Mouse (Mus musculus): ENCODE measurements around the gene Adra1d. TPM values are rescaled to one million over a fixed set of nuclear protein-coding genes. Genes with fewer than 3 reads are reported as not detected.

The Adra1d gene
- polyA plus RNA-seq, 1 experiment from 2014 or later = 0.60 TPM

DNA sequence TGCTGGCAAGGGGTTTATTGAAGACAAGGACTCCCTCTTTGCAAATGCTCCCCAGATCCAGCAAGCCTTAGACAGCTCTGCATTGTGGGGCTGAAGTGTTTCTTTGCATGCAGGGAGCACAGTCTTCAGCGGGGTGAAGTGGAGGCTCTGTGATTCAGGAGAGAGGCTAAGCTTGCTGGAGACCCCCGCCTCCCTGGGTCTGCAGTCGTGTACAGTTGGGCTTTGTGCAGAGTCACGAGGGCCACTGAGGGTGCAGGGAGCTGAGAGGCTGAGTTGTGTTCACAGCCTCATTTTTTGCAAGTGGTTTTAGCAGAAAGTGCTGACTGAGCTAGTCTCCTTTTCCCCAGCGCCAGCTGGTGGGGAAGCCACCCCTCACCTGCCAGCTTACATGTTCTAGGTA, 60.2 kb downstream of the Adra1d start:
- DNase-seq (ENCODE audit: low spot score) = no peak
- Histone ChIP-seq H3K4me1 (peaks cover 48% of the 10 kb centered on the region), H3K4me3 (no peak overlapping the region), H3K9me3 (replicated peaks) (no peaks in the 10 kb centered on the region), H3K36me3 (no peaks in the 10 kb centered on the region), H3K27me3 (ENCODE audit: low read depth, poor library complexity, severe bottlenecking) (no peaks in the 10 kb centered on the region), H3K27ac (replicated peaks) (0 out of 2 replicates have a peak overlapping the region, but pooled peaks have one; percentile 25)
- WGBS = 64% methylated on average over 5 of the region's 5 CpGs

DNA sequence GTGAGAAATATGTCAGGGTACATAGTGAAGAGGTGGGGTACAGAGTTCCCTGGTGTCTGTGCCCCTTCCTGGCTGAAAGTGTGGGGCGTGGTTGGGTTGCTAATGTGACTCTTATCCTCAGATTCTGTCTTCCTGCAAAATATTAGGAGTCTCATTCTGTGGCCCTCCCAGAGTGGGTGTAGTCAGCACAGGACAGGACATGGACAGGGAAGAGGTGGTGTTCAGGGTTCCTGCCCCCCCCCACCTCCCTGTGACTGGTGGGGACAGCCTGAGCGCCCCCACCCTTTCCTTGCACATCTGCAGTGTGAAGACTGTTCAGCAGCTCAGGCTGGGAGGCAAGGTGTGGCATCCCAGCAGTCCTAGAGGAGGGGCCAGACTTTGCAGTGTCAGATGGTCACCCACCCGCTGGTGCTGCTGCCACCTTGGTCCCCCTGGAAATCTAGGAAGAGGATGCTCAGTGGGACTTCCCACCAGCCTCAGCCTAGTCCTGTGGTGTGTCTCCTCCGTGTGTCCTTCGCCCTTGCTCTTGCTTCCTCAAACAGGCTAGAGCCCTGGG, 62.7 kb downstream of the Adra1d start:
- no peak for DNase-seq (ENCODE audit: low spot score)
- H3K27ac ChIP-seq (replicated peaks) = 0 out of 2 replicates have a peak overlapping the region, but pooled peaks have one; percentile 18
- H3K27me3 ChIP-seq (ENCODE audit: low read depth, poor library complexity, severe bottlenecking) = no peaks in the 10 kb centered on the region
- H3K9me3 ChIP-seq (replicated peaks) = no peaks in the 10 kb centered on the region
- 68% methylated on average over 5 of the region's 5 CpGs for WGBS
- H3K4me1 ChIP-seq = peaks cover 34% of the 10 kb centered on the region
- H3K36me3 ChIP-seq = no peaks in the 10 kb centered on the region
- H3K4me3 ChIP-seq = no peak overlapping the region

DNA sequence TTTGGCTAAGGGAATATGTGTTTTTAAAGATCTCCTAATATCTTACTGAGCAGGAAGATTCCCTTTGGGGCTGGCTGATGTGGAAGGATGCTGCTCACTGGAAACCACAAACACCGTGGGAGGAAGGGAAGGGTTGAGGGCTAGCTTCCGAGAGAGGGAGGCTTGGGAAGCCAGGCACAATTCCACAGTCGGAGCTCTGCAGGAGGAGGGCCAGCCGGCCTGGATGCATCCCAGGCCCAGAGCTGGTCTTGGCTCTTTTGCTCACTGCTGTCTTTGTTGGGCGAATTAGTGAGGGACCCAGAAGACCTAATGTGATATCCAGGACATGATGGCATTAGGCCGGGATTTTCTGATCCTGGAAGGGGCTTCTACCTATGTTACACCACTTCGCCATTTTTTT, 63.9 kb downstream of the Adra1d start:
- DNase-seq (ENCODE audit: low spot score) = no peak
- no peaks in the 10 kb centered on the region for H3K9me3 ChIP-seq (replicated peaks)
- peaks cover 7% of the 10 kb centered on the region for H3K27me3 ChIP-seq (ENCODE audit: low read depth, poor library complexity, severe bottlenecking)
- H3K27ac ChIP-seq (replicated peaks) = no peak overlapping the region
- no peaks in the 10 kb centered on the region for H3K36me3 ChIP-seq
- H3K4me1 ChIP-seq = peaks cover 39% of the 10 kb centered on the region
- 71% methylated on average over 7 of the region's 7 CpGs for WGBS
- no peak overlapping the region for H3K4me3 ChIP-seq

DNA sequence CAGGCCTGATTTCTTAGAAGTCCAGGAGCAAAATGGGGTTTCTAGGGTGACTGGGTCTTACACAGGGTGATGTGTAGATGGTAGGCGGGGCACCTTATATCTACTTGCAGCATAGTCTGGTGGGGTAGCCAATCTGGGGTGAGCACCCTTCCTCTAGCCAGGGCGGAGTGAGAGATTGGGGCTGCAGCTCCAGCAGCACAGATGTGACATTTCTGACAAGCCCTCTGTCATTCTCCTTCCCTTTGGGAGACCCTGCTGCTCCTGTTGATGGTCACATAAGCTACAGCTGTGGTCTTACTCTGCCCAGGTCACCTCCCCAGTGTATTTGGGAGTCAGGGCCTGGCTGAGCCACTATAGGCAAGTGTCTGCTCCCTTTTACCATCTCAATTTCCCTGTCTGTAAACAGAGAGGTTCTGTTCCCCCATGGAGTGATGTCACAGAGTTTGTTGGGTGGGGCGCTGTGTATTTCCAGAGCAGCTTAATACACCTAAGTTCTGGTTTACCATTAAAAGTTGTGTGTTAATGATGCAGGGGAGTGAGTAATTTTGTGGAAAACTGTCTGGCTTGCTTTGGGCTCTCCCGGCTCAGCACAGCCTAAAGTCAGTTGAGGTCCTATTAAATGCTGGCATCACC, 64.7 kb downstream of the Adra1d start:
- Histone ChIP-seq H3K4me1 (peaks cover 43% of the 10 kb centered on the region), H3K27me3 (ENCODE audit: low read depth, poor library complexity, severe bottlenecking) (peaks cover 16% of the 10 kb centered on the region), H3K9me3 (replicated peaks) (no peaks in the 10 kb centered on the region), H3K4me3 (no peak overlapping the region), H3K36me3 (no peaks in the 10 kb centered on the region), H3K27ac (replicated peaks) (no peak overlapping the region)
- DNase-seq (ENCODE audit: low spot score) = no peak
- 86% methylated on average over 4 of the region's 4 CpGs for WGBS

DNA sequence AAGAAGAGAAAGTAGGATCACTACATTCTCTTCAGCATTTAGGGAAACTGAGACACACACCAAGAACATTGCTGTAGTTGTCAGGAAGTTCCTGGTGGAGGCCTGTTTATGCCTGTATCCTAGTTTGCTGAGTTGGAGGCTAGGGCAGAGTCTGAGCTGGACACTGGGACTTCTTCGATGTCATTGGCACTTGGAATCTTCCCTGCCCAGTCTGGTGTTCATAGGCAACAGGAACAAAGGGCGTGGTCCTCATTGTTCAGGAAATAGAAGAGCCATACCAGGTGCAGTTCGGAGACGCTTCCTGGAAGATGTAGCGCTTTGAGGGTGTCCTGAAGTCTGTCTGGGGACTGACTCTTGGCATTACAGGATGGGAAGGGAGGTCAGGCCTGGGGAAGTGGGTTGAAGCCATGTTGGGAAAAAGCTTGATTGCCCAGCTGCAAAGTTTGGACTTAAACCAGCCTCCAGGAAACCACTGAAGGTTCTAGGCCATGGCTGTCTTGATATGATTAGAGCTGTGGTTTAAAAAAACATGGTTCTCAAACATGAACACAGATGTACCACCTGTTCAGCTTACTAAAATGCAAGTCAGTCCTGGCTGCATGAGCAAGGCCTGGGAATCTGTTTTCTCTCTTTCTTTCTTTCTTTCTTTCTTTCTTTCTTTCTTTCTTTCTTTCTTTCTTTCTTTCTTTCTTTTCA, 65.8 kb downstream of the Adra1d start:
- Histone ChIP-seq H3K9me3 (replicated peaks) (no peaks in the 10 kb centered on the region), H3K27ac (replicated peaks) (no peak overlapping the region), H3K4me1 (peaks cover 40% of the 10 kb centered on the region), H3K27me3 (ENCODE audit: low read depth, poor library complexity, severe bottlenecking) (peaks cover 20% of the 10 kb centered on the region), H3K4me3 (no peak overlapping the region), H3K36me3 (no peaks in the 10 kb centered on the region)
- WGBS = 87% methylated on average over 5 of the region's 5 CpGs
- DNase-seq (ENCODE audit: low spot score) = no peak

Other genes starting within 250 kb of the Adra1d start
- 7.5 and 10.5 TPM in 2 replicates for gene Rnf24, start 209.4 kb downstream of the Adra1d start, polyA plus RNA-seq (2016; fragmentation: Nextera tagmentation; extraction: Ambion mirVana)
- 29.5 and 37.2 TPM in 2 replicates for gene Smox, start 70.8 kb downstream of the Adra1d start, polyA plus RNA-seq (2016; fragmentation: Nextera tagmentation; extraction: Ambion mirVana)

Measured in midbrain, embryonic 10.5 days (tissue).